Mouse (Mus musculus): Measurements from ENCODE around the gene Ppp2r2d.

Gene Ppp2r2d

GRCm38 (mm10) chr7:138923756-138924425 lies 78.0 kb downstream of the Ppp2r2d start:
- DNase-seq (ENCODE audit: low spot score) = no peak

- DNase-seq (ENCODE audit: low spot score) = no peak
These were observed 82.6 kb downstream of the Ppp2r2d start for GRCm38 (mm10) chr7:138928456-138928855.

All from ovary, postnatal 14 days (tissue).